Mouse (Mus musculus): ENCODE measurements around the gene Cfap99. TPM values are rescaled to one million over a fixed set of nuclear protein-coding genes. Genes with fewer than 3 reads are reported as not detected.

Cfap99 gene
- total RNA-seq, 2 experiments from 2014 or later = not detected

DNA sequence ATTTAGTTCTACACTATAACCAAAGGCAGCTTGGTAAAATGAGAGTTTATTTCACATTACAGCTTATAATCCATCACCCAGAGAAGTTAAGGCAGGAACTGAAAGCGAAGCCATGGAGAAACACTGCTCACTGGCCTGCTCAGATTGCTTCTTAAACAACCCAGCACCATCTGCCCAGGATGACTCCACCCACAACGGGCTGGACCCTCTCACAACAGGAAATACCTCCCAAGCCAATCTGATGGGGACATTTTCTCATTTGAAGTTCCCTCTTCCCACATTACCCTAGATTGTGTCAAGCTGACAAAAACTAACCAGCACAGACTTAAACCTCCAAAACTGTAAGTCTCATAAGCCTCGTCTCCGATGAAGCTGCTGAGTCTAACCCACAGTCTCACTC is 10.3 kb upstream of the Cfap99 start:
- DNase-seq = no peak

DNA sequence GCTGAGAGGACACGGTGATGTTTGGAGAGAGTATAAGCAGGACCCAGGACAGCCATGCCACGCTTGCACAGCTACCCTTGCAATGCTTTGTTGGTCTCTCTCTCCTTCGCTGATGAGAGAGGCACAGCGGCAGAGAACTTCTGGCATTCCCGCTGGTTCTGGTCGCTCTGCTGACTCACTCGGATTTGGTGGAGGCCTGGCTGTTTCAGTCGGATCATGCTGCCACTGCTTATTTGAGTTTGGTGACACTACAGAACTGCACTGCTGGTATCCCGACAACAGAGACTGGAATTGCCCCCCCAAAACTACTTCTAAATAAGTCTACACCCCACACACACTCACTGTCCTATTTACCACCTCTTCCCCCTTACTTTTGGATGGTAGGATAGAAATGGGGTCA is 9.2 kb upstream of the Cfap99 start:
- no peak for DNase-seq

DNA sequence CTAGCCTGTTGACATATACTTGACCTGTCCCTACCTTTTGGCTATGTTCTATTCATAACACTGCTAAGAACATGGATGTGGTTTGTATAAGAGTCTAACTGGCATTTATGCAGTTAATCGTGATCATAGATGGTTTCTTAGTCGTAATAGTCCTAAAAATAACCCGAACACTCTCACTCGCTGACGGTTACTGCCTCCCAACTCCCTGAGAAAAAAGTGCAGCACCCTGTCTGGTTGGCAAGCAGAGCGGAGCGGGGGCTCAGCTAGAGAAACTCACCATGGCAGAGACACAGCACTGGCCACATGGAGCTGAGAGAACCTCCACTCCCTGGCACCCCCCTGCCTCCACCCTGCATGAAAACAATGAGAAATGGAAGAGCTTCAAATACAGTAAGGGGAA is 7.4 kb upstream of the Cfap99 start:
- DNase-seq = no peak

DNA sequence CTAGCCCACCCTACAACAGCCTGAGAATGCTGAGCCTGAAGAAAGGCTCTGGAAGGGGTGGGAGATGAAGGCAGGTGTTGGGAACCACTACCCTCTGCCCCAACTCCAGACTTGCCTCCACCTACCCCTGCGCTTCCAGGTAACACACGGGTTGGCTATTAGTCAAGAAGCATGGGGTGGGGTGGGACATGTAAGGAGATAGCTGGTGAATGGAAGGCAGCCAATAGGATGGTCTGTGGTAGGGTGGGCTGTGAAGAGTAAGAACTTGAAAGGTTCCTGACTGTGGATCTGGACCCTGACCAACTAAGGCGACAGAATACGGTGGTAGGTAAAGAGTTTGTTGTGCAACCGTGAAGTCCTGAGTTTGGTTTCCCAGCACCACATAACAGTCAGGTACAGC is 5.0 kb upstream of the Cfap99 start:
- DNase-seq = no peak

- DNase-seq = no peak
These were observed 4.1 kb upstream of the Cfap99 start for GRCm38 (mm10) chr5:34284156-34284750.

DNA sequence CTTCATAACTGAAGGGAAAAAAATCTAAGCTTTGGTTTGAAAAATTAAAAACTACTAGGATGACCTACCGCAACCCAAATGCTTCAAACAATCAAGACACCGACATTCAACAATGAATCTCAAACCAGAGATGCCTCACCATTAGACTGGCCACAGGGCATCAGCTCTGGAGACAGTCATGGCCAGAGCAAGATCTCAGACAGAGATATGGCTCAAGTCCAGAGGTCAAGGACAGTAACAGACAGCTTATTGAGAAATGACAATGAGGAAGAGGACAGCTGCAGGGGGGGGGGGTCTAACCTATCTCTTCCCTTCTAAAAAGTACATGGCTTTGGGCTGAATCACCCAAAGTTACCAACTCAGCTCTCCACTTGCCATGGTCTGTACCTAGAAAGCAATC is 3.1 kb upstream of the Cfap99 start:
- DNase-seq = no peak

DNA sequence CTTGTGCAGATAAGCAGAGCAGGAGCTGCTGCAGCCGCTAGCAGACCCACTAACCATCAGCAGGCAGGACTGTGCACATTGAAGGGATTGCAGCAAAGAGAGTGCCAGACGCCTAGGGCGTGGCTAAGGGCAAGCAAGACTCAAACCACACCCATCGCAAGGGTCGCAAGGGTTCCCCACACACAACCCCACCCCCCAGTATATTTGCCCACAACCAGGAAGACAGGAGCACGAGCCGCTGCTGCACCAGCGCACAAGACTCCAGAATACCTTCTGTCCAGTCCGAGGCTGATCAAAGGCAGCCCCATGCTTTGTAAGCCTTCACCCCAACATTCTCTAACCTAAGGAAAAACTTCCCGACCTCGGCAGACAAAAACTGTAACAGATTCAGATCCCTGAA is 1.9 kb upstream of the Cfap99 start:
- DNase-seq = no peak

DNA sequence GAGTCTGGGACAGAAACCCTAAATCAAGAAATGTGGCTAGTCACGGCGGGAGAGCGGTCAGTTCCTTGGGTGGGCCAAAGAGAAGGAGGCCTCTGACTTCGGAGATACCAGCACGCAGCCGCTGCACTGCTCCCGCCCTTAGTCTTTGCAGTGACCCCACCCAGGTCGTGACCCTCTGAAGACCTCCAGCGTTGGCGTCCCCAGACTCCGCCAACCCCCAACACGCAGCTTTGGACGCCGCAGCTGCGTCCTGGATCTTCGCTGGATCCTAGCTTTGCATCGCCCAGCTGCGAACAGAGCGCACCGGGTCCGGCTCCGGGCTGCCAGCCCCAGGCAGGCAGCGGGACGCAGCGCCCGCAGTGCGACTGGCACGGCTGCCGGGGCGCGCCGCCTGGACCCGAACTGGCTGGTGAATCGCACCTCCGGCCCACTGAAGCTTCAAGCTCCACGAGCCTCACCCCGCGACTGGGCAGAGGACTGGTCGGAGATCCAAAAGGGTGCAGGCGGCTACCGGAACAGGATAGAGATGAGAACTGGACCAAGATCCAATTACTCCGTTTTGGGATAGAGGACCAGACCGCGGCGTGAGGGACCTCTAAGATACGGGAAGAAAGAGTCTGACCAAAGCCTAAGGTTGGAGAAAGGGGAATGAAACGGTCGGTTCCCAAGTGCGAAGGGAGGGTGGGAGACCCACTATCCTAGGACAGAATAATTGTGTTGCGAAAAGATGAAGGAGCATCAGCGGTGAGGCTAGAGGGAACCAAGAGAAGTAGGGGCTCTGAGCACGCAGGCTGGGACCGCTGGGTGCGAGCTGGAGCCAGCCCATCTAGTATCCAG is 1.2 kb upstream of the Cfap99 start:
- peak; percentile 24 for DNase-seq

DNA sequence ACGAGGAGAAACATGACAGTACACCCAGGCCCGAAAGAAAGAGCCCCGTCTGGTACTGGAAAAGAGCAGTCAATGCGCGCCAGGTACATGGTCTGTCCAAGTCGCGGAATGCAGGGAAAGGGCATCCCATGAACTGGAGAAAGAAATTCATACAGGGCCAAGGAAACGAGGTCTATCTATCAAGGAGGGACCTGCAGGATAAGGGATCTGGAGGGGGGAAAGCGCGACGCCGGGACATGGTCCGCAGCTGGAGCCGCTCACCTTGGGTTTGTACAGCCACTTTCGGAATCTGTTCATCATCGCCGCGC is 608 bp upstream of the Cfap99 start:
- peak; percentile 8 for DNase-seq

DNA sequence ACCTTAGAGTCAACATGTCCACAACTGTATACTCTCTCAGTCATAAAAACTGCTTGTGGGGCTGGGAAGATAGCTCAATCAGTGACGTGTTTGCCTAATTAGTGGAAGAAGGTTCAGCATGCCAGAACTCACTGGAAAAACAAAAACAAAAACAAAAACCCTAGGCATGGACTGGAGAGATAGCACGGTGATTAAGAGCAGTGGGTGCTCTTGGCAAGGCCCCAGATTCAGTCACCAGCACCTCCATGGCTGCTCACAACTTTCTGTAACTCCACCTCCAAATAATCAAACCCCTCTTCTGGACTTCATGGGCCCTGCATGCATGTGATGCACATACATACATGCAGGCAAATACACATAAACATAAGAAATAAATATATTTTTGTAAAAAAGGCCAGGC is 886 bp downstream of the Cfap99 start:
- no peak for DNase-seq

GRCm38 (mm10) chr5:34293363-34293762 is 5.0 kb downstream of the Cfap99 start:
- no peak for DNase-seq

- peak; percentile 25 for DNase-seq
These were observed 6.3 kb downstream of the Cfap99 start for GRCm38 (mm10) chr5:34294696-34295095.

GRCm38 (mm10) chr5:34295141-34295540 is 6.7 kb downstream of the Cfap99 start:
- peak; percentile 63 for DNase-seq

DNA sequence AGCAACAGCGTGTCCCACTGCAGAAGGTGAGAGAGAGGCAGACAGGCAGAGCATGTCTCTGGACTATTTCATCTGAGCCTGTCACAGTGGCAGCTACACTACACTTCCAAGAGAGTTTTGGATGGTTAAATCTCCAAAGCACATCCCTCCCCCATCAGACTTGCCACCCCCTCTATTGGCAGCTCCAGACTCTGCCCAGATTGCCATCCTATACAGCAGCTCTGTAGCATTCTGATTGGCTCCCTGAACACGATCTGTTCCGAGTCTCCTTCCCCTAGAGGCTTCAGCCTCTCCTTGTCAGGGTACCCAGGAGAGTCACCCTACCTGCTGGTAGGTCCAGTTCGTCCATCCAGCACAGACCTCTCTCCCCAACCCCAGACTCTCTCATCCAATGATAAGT is 9.7 kb downstream of the Cfap99 start:
- no peak for DNase-seq

DNA sequence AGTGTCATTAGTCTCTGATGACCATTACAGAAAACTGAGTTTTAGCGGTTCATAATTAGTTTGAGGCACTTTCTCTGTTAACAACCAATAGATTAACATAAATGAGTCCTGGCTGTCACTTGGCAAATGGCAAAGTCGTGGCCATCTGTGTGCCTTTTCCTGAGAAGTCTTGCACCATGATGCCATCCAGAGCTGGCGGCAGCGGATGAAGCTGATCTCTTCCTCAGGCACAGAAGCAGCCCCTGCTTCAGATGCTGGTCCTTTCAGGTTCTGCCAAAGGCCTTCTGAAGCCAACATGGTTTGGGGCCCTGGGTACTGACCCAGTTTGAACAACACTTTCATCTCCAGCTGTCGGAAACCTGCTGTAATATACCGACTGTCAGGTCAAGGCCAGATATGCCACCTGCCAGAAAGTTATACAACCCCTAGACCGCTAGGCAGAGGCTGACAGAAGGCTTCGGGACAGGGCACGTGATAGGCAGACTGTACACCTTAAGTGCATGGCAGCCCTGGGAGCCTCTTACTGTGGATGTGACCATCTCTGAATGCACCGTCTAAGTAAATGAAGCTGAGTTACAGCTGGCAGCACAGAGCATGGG is 10.6 kb downstream of the Cfap99 start:
- no peak for DNase-seq

DNA sequence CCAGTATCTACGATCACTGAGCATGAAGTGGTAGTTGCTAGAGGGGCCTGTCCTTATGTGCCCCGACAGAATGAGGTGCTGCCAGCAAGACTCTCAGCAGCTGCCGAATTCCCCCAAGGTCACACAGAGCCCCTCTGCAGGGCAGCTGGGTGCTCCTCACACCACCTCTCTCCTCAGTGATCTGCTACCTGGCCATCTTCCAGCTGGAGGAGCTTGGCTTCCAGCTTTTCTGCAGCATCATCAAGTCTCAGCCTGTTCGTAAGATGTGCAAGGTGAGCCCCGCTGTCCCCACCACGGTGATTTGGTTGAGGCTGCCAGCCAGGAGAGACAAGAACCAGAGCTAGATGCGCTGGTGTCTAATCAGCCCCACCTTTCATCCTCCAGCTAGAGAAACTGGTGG is 14.0 kb downstream of the Cfap99 start:
- DNase-seq = no peak

DNA sequence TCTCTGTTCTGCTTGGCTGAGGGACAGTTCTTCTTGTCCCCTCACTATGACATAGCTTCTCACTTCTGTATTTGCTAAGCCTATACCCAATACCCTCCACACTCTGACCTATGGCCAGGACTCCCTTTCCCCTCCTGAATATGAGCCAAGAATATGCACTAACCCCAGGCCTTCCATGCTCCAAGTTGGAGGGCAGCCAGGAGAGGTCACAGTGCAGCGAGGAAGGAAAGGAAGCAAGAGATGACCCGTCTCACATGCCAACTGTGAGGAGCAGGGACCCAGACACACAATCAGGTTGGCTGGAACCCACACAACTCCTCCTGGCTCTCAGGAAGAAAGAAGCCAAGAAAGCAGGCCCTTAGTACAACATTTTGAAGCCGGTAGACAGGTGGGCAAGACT is 20.6 kb downstream of the Cfap99 start:
- DNase-seq = no peak

DNA sequence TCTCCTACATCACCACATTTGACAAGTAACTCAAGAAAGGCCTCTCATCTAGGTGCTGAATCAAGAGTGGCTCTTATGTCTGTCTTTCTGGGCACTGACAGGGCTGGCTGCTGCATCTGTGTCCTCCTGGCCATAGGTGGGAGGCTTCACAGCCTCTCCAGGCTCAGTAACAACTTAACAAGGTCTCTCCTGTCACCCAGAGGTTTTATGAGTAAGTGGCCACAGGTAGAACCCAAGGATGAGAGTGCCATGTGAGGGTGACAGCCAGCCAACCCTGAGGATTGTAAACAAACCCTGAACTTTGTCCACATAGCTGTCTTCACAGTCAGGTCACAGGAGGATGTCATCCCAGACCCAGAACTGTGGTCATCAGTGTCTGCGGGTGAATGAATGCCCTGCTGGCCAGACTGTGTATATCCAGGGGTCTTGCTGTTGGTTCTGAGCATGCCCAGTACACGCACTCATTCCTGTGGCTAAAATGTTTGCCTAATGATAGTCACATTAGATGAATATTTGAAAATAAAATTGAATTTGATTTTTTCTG is 31.2 kb downstream of the Cfap99 start:
- DNase-seq = no peak

GRCm38 (mm10) chr5:34321236-34321635 is 32.8 kb downstream of the Cfap99 start:
- no peak for DNase-seq

GRCm38 (mm10) chr5:34325286-34325685 is 36.9 kb downstream of the Cfap99 start:
- no peak for DNase-seq

DNA sequence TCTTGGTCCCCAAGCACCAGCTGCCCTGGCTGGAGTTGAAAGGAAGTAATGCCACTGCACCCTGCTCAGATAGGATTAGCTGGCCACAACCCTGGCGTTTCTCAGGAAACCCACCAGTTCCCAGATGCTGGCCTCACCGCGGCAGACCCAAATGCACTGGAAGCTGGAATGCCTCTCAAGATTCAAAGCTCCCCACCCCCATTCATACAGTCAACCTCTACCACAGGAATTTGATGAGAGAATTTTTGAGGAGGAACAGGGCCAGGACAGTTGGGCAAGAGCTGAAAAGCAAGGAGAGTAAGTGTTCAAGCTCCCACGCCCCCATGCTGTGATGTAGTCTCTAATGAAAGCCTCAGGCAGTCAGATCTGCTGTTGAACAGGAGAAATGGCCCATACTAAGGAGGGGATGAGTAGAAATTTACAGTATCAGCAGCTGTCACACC is 37.9 kb downstream of the Cfap99 start:
- no peak for DNase-seq

DNA sequence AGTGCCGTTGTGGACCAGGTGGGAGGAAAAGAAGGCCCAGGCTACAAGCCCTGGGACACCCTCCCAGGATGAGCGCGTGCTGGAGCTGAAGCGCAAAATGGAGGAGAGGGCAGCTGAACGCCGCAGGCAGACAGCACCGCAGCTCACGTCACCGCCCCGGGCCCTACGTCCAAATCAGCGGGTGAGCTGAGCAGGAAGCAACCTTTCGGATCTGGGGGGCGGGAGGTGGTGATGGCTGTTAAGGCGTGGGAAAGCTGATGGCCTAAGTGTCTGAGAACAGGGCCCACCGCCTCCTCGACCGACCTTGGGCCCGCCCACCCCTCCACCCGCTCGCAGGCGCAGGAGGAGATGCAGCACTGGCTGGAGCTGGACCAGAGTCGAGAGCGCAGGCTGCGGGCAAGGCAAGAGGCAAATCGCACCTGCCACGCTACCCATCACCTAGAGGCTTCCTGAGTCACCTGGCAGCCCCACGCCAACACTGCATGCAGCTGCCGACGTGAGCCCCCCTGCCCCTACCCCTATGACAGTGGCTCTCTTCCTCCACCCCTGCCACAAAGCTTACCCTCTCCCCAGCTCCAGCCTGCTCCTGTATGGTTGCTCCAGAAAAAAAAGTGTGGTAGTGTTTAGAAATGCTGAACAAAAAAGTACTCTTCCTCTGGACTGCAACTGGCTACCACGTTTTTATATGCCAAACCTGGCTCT is 38.6 kb downstream of the Cfap99 start:
- peak; percentile 27 for DNase-seq

DNA sequence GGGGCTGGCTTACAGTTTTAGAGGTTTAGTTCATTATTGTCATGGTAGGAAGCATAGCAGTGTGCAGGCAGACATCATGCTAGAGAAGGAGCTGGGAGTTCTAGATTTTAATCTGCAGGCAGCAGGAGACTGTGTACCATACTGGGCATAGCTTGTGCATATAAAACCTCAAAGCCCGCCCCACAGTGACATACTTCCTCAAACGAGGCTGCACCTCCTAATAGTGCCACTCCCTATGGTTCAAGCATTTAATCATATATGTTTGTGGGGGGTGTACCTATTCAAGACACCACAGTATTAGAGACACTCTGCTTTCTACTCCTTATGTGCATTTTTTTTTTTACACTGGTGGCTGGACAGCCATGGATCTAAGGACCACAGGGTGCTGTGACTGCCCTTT is 41.7 kb downstream of the Cfap99 start:
- DNase-seq = no peak
